Mouse (Mus musculus) olfactory bulb, adult 2 months (tissue): ENCODE results near the gene Nudt8. TPM values are rescaled to one million over a fixed set of nuclear protein-coding genes. Genes with fewer than 3 reads are reported as not detected.
A peak's percentile ranks its signal among the peaks of the same experiment; 100 is the strongest.

Experiments used
- H3K27ac ChIP-seq: fragments of 200-500 bp; 2 replicates; pipeline ENCODE4 v1.5.1; 2012; ENCODE audit warnings: low read depth, low read length; ENCODE audit not compliant: insufficient read depth
- H3K4me1 ChIP-seq: fragments of 200-500 bp; 2 replicates; pipeline ENCODE4 v1.6.1; 2012; ENCODE audit warnings: low read length; ENCODE audit not compliant: control insufficient read depth, insufficient read depth
- H3K4me3 ChIP-seq: fragments of 200-500 bp; 2 replicates; pipeline ENCODE4 v1.5.1; 2012; ENCODE audit warnings: mild to moderate bottlenecking, low read depth, low read length, moderate library complexity; ENCODE audit not compliant: insufficient read depth
- CTCF ChIP-seq: fragments of 200-500 bp; IDR thresholded peaks from 2 replicates; pipeline ENCODE4 v1.5.1; 2012; ENCODE audit warnings: low read depth, mild to moderate bottlenecking, low read length, moderate library complexity; ENCODE audit not compliant: insufficient read depth
- POLR2A ChIP-seq: fragments of 200-500 bp; IDR thresholded peaks from 2 replicates; pipeline ENCODE4 v1.6.1; 2012; ENCODE audit warnings: mild to moderate bottlenecking, low read depth, low read length, moderate library complexity; ENCODE audit not compliant: insufficient read depth
- WGBS: fragments of 180-500 bp; shearing (Covaris S2); methylation state at CpG from one replicate; pipeline ENCODE4 v1.1.7; 2018; 5-methylcytosine and 5-hydroxymethylcytosine counted together
- polyA plus RNA-seq: library from polyadenylated mRNA; stranded (reverse); fragments of >200 nt; gene quantifications from 2 replicates; pipeline ENCODE4 v1.2.4, GENCODE M21; 2012; ENCODE audit warnings: low replicate concordance; ENCODE audit not compliant: missing spikeins, insufficient read depth, insufficient read length

The Nudt8 gene
- polyA plus RNA-seq, 1 experiment: not detected

GRCm38 (mm10) chr19:3983527-3984200, 16.7 kb upstream of the Nudt8 start:
- TF ChIP-seq CTCF: no peak
- no peak for TF ChIP-seq POLR2A
- no peak overlapping the region for H3K4me3 ChIP-seq
- WGBS: 55% methylated on average over 9 of the region's 9 CpGs
- no peak overlapping the region for H3K27ac ChIP-seq
- peaks cover 25% of the 10 kb centered on the region for H3K4me1 ChIP-seq

GRCm38 (mm10) chr19:3985261-3985681, 15.1 kb upstream of the Nudt8 start:
- TF ChIP-seq CTCF (no peak), POLR2A (no peak)
- WGBS: 65% methylated on average over 8 of the region's 8 CpGs
- H3K27ac ChIP-seq: no peak overlapping the region
- peaks cover 16% of the 10 kb centered on the region for H3K4me1 ChIP-seq
- no peak overlapping the region for H3K4me3 ChIP-seq

DNA sequence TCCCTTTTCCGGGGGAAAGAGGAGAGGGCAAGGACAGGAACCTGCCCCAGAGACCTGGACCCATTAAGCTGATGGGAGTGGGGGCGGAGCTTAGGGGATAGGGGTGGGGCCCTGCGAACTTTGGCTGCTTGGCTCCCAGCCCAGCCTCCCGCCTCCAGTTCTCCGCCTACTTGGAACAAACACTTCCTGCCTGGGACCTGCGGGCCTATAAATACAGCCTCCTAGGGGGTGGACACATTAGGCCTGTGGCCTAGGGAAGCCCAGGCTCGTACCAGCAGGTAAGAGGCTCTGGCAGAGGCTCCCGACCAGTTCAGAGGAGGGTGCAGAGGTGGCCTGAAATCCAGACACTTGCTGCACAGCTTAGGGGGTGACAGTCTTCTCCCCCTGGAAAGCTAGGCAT, 14.0 kb upstream of the Nudt8 start, which contains the start of gene Acy3:
Gene Acy3, plus strand, starts transcription at position 237 of the 400 bp plus-strand sequence.
- 28% methylated on average over 8 of the region's 8 CpGs for WGBS
- Histone ChIP-seq H3K4me3 (no peak within 1 kb of the TSS), H3K4me1 (peaks cover 16% of the 10 kb centered on the region), H3K27ac (0 out of 2 replicates have a peak within 1 kb of the TSS, but pooled peaks have one; percentile 2)
- no peak for TF ChIP-seq POLR2A
- no peak for TF ChIP-seq CTCF

GRCm38 (mm10) chr19:3988066-3988465, 12.3 kb upstream of the Nudt8 start:
- Histone ChIP-seq H3K27ac (no peak overlapping the region), H3K4me1 (peaks cover 16% of the 10 kb centered on the region), H3K4me3 (no peak overlapping the region)
- TF ChIP-seq POLR2A: no peak
- no peak for TF ChIP-seq CTCF
- 92% methylated on average over 14 of the region's 14 CpGs for WGBS

DNA sequence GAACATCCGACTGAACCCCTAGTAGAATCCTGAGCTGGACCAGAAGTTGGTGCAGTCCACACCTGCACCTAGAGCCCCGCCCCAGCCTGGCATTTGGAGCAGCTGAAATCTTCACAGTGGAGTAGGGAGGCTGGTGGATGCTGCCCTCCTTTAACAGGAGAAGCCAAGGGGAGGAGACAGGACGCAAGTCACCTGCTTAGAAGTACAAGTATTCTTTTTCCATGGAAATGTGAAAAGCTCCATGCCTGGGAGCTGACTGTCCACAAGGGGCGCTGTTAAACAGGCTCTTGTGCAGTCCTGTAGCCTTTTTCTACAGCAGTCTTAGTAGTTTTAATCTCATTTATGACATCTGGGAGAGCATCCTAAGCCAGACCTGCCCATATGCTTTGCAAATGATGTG, 11.6 kb upstream of the Nudt8 start:
- Histone ChIP-seq H3K27ac (no peak overlapping the region), H3K4me1 (peaks cover 16% of the 10 kb centered on the region), H3K4me3 (no peak overlapping the region)
- 87% methylated on average over 4 of the region's 4 CpGs for WGBS
- no peak for TF ChIP-seq CTCF
- no peak for TF ChIP-seq POLR2A

DNA sequence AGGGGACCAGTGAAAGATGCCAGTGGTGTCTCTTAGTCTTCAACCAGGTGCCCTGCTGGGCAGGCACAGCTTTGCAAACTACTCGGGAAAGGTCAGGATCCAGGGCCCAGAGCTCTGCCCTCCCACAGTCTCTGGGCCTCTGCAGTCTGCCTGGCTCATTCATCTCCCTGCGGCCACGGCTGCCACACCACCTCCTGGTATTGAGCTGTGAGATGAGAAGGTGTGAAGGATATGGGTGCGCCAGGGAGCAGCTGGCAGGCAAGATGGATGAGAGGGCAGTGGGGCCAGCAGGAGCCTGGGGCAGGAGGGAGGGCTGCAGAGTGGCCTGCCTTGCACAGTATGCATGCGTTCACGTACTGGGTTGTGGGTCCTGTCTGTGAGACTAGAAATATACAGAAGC, 9.6 kb upstream of the Nudt8 start:
- 76% methylated on average over 6 of the region's 6 CpGs for WGBS
- TF ChIP-seq POLR2A: no peak
- no peak for TF ChIP-seq CTCF
- Histone ChIP-seq H3K4me3 (no peak overlapping the region), H3K4me1 (peaks cover 10% of the 10 kb centered on the region), H3K27ac (no peak overlapping the region)

- Histone ChIP-seq H3K4me1 (peaks cover 3% of the 10 kb centered on the region; the same call in 1 of the 2 replicates), H3K27ac (no peak overlapping the region), H3K4me3 (no peak overlapping the region)
- TF ChIP-seq CTCF (no peak), POLR2A (no peak)
- 96% methylated on average over 3 of the region's 3 CpGs for WGBS
Observed at GRCm38 (mm10) chr19:3991562-3991961, 8.8 kb upstream of the Nudt8 start.

GRCm38 (mm10) chr19:3991966-3992365, 8.4 kb upstream of the Nudt8 start:
- Histone ChIP-seq H3K4me3 (no peak overlapping the region), H3K27ac (no peak overlapping the region), H3K4me1 (no peaks in the 10 kb centered on the region; the same call in 1 of the 2 replicates)
- WGBS: 82% methylated on average over 3 of the region's 3 CpGs
- no peak for TF ChIP-seq CTCF
- no peak for TF ChIP-seq POLR2A

- no peaks in the 10 kb centered on the region for H3K4me1 ChIP-seq
Observed at GRCm38 (mm10) chr19:3992416-3992815, 8.0 kb upstream of the Nudt8 start, which contains the start of gene Tbx10. Gene Tbx10 (plus strand): TSS chr19:3992752.

More at GRCm38 (mm10) chr19:3992416-3992815, 8.0 kb upstream of the Nudt8 start, which contains the start of gene Tbx10:
- H3K27ac ChIP-seq: no peak within 1 kb of the TSS
- no peak within 1 kb of the TSS for H3K4me3 ChIP-seq
- 64% methylated on average over 5 of the region's 5 CpGs for WGBS
- TF ChIP-seq CTCF: no peak
- no peak for TF ChIP-seq POLR2A
